Mouse (Mus musculus): ENCODE measurements around the gene Cx3cr1.

Cx3cr1 gene

GRCm38 (mm10) chr9:120082691-120083090 is 13.0 kb upstream of the Cx3cr1 start:
- DNase-seq (ENCODE audit: low read depth, low spot score), result peak; percentile 84

GRCm38 (mm10) chr9:120081967-120082366 is 12.3 kb upstream of the Cx3cr1 start:
- no peak for DNase-seq (ENCODE audit: low read depth, low spot score)

- DNase-seq (ENCODE audit: low read depth, low spot score), result peak; percentile 42
These were observed 11.6 kb upstream of the Cx3cr1 start for GRCm38 (mm10) chr9:120081247-120081646.

GRCm38 (mm10) chr9:120080546-120081108 is 10.9 kb upstream of the Cx3cr1 start:
- DNase-seq (ENCODE audit: low read depth, low spot score), result peak; percentile 16

GRCm38 (mm10) chr9:120079901-120080300 is 10.2 kb upstream of the Cx3cr1 start:
- DNase-seq (ENCODE audit: low read depth, low spot score), result peak; percentile 71

GRCm38 (mm10) chr9:120078241-120078640 is 8.6 kb upstream of the Cx3cr1 start:
- DNase-seq (ENCODE audit: low read depth, low spot score), result peak; percentile 57

GRCm38 (mm10) chr9:120074516-120074915 is 4.8 kb upstream of the Cx3cr1 start:
- peak; percentile 90 for DNase-seq (ENCODE audit: low read depth, low spot score)

- DNase-seq (ENCODE audit: low read depth, low spot score), result peak; percentile 63
These were observed 3.5 kb upstream of the Cx3cr1 start for GRCm38 (mm10) chr9:120073169-120073568.

- no peak for DNase-seq (ENCODE audit: low read depth, low spot score)
These were observed 1.6 kb upstream of the Cx3cr1 start for GRCm38 (mm10) chr9:120071251-120071650.

GRCm38 (mm10) chr9:120068047-120068446 is 1.6 kb downstream of the Cx3cr1 start:
- DNase-seq (ENCODE audit: low read depth, low spot score), result no peak

- no peak for DNase-seq (ENCODE audit: low read depth, low spot score)
These were observed 2.1 kb downstream of the Cx3cr1 start for GRCm38 (mm10) chr9:120067609-120068008.

- DNase-seq (ENCODE audit: low read depth, low spot score), result no peak
These were observed 5.4 kb downstream of the Cx3cr1 start for GRCm38 (mm10) chr9:120064317-120064716.

GRCm38 (mm10) chr9:120058730-120059129 is 10.9 kb downstream of the Cx3cr1 start:
- DNase-seq (ENCODE audit: low read depth, low spot score), result peak; percentile 11

- peak; percentile 69 for DNase-seq (ENCODE audit: low read depth, low spot score)
These were observed 13.5 kb downstream of the Cx3cr1 start for GRCm38 (mm10) chr9:120056201-120056600.

GRCm38 (mm10) chr9:120054545-120055277 is 15.0 kb downstream of the Cx3cr1 start:
- DNase-seq (ENCODE audit: low read depth, low spot score), result peak; percentile 89

GRCm38 (mm10) chr9:120049407-120049806 is 20.3 kb downstream of the Cx3cr1 start:
- no peak for DNase-seq (ENCODE audit: low read depth, low spot score)

GRCm38 (mm10) chr9:120048495-120048894 is 21.2 kb downstream of the Cx3cr1 start:
- no peak for DNase-seq (ENCODE audit: low read depth, low spot score)

GRCm38 (mm10) chr9:120043115-120043514 is 26.6 kb downstream of the Cx3cr1 start:
- no peak for DNase-seq (ENCODE audit: low read depth, low spot score)

- DNase-seq (ENCODE audit: low read depth, low spot score), result no peak
These were observed 32.3 kb downstream of the Cx3cr1 start for GRCm38 (mm10) chr9:120037414-120037813.

- DNase-seq (ENCODE audit: low read depth, low spot score), result no peak
These were observed 35.3 kb downstream of the Cx3cr1 start for GRCm38 (mm10) chr9:120034375-120034774.

- DNase-seq (ENCODE audit: low read depth, low spot score), result no peak
These were observed 37.0 kb downstream of the Cx3cr1 start for GRCm38 (mm10) chr9:120032710-120033109.

- DNase-seq (ENCODE audit: low read depth, low spot score), result peak; percentile 86
These were observed 39.3 kb downstream of the Cx3cr1 start for GRCm38 (mm10) chr9:120030421-120030820.

GRCm38 (mm10) chr9:120029880-120030279 is 39.8 kb downstream of the Cx3cr1 start:
- DNase-seq (ENCODE audit: low read depth, low spot score), result peak; percentile 74

Measured in CD4-positive helper T cell, adult 2 months (primary cell).